Mouse (Mus musculus) myocyte (in vitro differentiated cells): ENCODE measurements around the gene Evx2.

Source experiments
- CEBPB ChIP-seq: IDR thresholded peaks from 2 replicates; pipeline ENCODE4 v1.6.1; 2011; ENCODE audit warnings: mild to moderate bottlenecking, moderate library complexity; ENCODE audit not compliant: poor library complexity, insufficient read depth, severe bottlenecking
- E2F4 ChIP-seq: IDR thresholded peaks from one replicate; pipeline ENCODE4 v1.6.1; 2011; ENCODE audit warnings: mild to moderate bottlenecking, control low read depth, moderate library complexity; ENCODE audit not compliant: insufficient read depth
- MAX ChIP-seq: IDR thresholded peaks from one replicate; pipeline ENCODE4 v1.6.1; 2011; ENCODE audit warnings: low read depth, mild to moderate bottlenecking, control low read depth
- MYOD1 ChIP-seq, 3 experiments: IDR thresholded peaks; one replicate each; pipeline ENCODE4 v1.6.1; 2011; ENCODE audit warnings: control low read depth in 2 of 3, low read depth in 2 of 3, mild to moderate bottlenecking in 2 of 3, moderate library complexity in 1 of 3; ENCODE audit not compliant: insufficient read length in 2 of 3, control insufficient read depth in 1 of 3
- MYOG ChIP-seq, 3 experiments: IDR thresholded peaks; one replicate each; pipeline ENCODE4 v1.6.1; 2011; ENCODE audit warnings: control low read depth in 2 of 3, low read depth in 2 of 3, mild to moderate bottlenecking in 2 of 3; ENCODE audit not compliant: insufficient read length in 2 of 3, control insufficient read depth in 1 of 3, insufficient read depth in 1 of 3
- POLR2A ChIP-seq: IDR thresholded peaks from one replicate; pipeline ENCODE4 v1.6.1; 2011; ENCODE audit warnings: low read depth, mild to moderate bottlenecking, control low read depth, moderate library complexity; ENCODE audit not compliant: insufficient read length
- REST ChIP-seq: IDR thresholded peaks from one replicate; pipeline ENCODE4 v1.6.1; 2011; ENCODE audit warnings: mild to moderate bottlenecking, control low read depth, moderate library complexity; ENCODE audit not compliant: insufficient read depth, insufficient read length
- TCF3 ChIP-seq: IDR thresholded peaks from one replicate; pipeline ENCODE4 v1.6.1; 2011; ENCODE audit warnings: low read depth, control low read depth; ENCODE audit not compliant: insufficient read length
- USF1 ChIP-seq: IDR thresholded peaks from one replicate; pipeline ENCODE4 v1.6.1; 2011; ENCODE audit warnings: low read depth, mild to moderate bottlenecking, control low read depth, moderate library complexity

DNA sequence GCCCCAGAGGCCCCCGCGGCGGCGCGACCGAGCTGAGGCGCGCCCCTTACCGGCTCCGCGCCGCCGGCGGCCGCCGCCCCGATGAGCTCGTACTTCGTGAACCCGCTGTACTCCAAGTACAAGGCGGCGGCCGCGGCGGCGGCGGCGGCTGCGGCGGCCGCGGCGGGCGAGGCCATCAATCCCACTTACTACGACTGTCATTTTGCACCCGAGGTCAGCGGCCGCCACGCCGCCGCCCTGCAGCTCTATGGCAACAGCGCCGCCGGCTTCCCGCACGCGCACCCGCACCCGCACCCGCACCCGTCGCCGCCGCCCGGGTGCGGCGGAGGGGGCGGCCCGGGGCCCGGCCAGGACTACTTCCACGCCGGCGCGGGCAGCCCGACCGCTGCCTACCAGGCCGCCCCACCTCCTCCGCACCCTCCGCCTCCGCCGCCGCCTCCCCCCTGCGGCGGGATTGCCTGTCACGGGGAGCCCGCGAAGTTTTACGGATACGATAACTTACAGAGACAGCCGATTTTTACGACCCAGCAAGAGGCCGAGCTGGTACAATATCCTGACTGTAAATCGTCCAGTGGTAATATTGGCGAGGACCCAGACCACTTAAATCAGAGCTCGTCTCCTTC, 46.2 kb upstream of the Evx2 start:
- TF ChIP-seq USF1 (no peak), E2F4 (no peak), REST (no peak), MAX (no peak), POLR2A (no peak), CEBPB (no peak), TCF3 (no peak), MYOG (IDR thresholded peaks at IDR 0.05; ENCODE audit: control insufficient read depth in 1 of 3, insufficient read depth in 1 of 3, insufficient read length in 2 of 3, low read depth in 2 of 3) (no peak), MYOD1 (IDR thresholded peaks at IDR 0.05; ENCODE audit: control insufficient read depth in 1 of 3, insufficient read length in 2 of 3, low read depth in 2 of 3) (no peak)
